Mouse (Mus musculus) myocyte (in vitro differentiated cells): Measurements from ENCODE around the gene Apol10a. TPM values are rescaled to one million over a fixed set of nuclear protein-coding genes. Genes with fewer than 3 reads are reported as not detected.
"Not testable (repeated sequence)": the region's sequence is repeated elsewhere in the genome, so short reads cannot be mapped to it uniquely, and the experiment has no call there.

Experiments
- H3K27me3 ChIP-seq: one replicate; pipeline ENCODE4 v1.6.1; 2011; ENCODE audit not compliant: control insufficient read depth, insufficient read depth, insufficient read length
- H3K36me3 ChIP-seq: one replicate; pipeline ENCODE4 v1.6.1; 2011; ENCODE audit not compliant: control insufficient read depth, insufficient read depth
- H3K4me2 ChIP-seq: one replicate; pipeline ENCODE4 v1.6.1; 2011; ENCODE audit warnings: low read depth, control low read depth
- H3K4me3 ChIP-seq: one replicate; pipeline ENCODE4 v1.5.1; 2011; ENCODE audit warnings: mild to moderate bottlenecking, control low read depth, moderate library complexity
- H3K79me2 ChIP-seq: one replicate; pipeline ENCODE4 v1.6.1; 2011; ENCODE audit not compliant: control insufficient read depth, insufficient read depth
- H3ac ChIP-seq: one replicate; pipeline ENCODE4 v1.6.1; 2011; ENCODE audit not compliant: control insufficient read depth, insufficient read length
- CEBPB ChIP-seq: IDR thresholded peaks from 2 replicates; pipeline ENCODE4 v1.6.1; 2011; ENCODE audit warnings: mild to moderate bottlenecking, moderate library complexity; ENCODE audit not compliant: poor library complexity, insufficient read depth, severe bottlenecking
- E2F4 ChIP-seq: IDR thresholded peaks from one replicate; pipeline ENCODE4 v1.6.1; 2011; ENCODE audit warnings: mild to moderate bottlenecking, control low read depth, moderate library complexity; ENCODE audit not compliant: insufficient read depth
- MYOG ChIP-seq, 3 experiments: IDR thresholded peaks; one replicate each; pipeline ENCODE4 v1.6.1; 2011; ENCODE audit warnings: control low read depth in 2 of 3, low read depth in 2 of 3, mild to moderate bottlenecking in 2 of 3; ENCODE audit not compliant: insufficient read length in 2 of 3, control insufficient read depth in 1 of 3, insufficient read depth in 1 of 3
- POLR2A ChIP-seq: IDR thresholded peaks from one replicate; pipeline ENCODE4 v1.6.1; 2011; ENCODE audit warnings: low read depth, mild to moderate bottlenecking, control low read depth, moderate library complexity; ENCODE audit not compliant: insufficient read length
- REST ChIP-seq: IDR thresholded peaks from one replicate; pipeline ENCODE4 v1.6.1; 2011; ENCODE audit warnings: mild to moderate bottlenecking, control low read depth, moderate library complexity; ENCODE audit not compliant: insufficient read depth, insufficient read length
- TCF3 ChIP-seq: IDR thresholded peaks from one replicate; pipeline ENCODE4 v1.6.1; 2011; ENCODE audit warnings: low read depth, control low read depth; ENCODE audit not compliant: insufficient read length
- USF1 ChIP-seq: IDR thresholded peaks from one replicate; pipeline ENCODE4 v1.6.1; 2011; ENCODE audit warnings: low read depth, mild to moderate bottlenecking, control low read depth, moderate library complexity
- polyA plus RNA-seq: library from polyadenylated mRNA; unstranded; fragments of >200 nt; fragmentation: generic; extraction: Trizol; gene quantifications from one replicate; pipeline ENCODE4 v1.2.1, GENCODE M21; 2012; ENCODE audit warnings: missing spikeins

The Apol10a gene
- polyA plus RNA-seq, 1 experiment = not detected

DNA sequence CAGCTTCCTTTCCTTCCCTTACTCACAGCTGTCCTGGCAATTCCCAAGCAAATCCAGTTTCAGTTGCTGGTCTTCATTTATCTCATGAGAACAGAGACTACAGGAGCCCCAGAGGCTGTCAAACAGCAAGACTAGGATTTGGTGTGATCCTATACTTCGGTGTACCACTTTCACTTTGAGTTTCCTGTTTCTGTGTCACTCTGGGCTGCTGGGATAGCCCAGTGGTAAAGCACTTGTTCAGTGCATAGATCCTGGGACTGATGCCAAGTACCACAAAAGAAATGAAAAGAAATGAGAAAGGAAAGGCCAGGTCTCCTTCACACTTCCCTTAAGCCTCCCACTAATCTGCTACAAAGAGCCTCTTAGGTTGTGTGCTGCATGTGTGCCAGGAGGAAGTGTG is 17.8 kb downstream of the Apol10a start:
- H3K36me3 ChIP-seq, H3ac ChIP-seq, H3K27me3 ChIP-seq, H3K79me2 ChIP-seq, H3K4me2 ChIP-seq, H3K4me3 ChIP-seq: not testable (repeated sequence)

- H3K27me3 ChIP-seq, H3K79me2 ChIP-seq, H3K4me2 ChIP-seq, H3K4me3 ChIP-seq, H3ac ChIP-seq, H3K36me3 ChIP-seq: not testable (repeated sequence)
Observed at GRCm38 (mm10) chr15:77507966-77508365, 31.1 kb downstream of the Apol10a start, which contains the start of gene Apol11a. TSS of gene Apol11a (plus strand) at chr15:77508271.

- H3K4me3 ChIP-seq, H3K79me2 ChIP-seq, H3K27me3 ChIP-seq, H3K4me2 ChIP-seq, H3K36me3 ChIP-seq, H3ac ChIP-seq: not testable (repeated sequence)
Observed at GRCm38 (mm10) chr15:77520596-77520995, 43.7 kb downstream of the Apol10a start.

DNA sequence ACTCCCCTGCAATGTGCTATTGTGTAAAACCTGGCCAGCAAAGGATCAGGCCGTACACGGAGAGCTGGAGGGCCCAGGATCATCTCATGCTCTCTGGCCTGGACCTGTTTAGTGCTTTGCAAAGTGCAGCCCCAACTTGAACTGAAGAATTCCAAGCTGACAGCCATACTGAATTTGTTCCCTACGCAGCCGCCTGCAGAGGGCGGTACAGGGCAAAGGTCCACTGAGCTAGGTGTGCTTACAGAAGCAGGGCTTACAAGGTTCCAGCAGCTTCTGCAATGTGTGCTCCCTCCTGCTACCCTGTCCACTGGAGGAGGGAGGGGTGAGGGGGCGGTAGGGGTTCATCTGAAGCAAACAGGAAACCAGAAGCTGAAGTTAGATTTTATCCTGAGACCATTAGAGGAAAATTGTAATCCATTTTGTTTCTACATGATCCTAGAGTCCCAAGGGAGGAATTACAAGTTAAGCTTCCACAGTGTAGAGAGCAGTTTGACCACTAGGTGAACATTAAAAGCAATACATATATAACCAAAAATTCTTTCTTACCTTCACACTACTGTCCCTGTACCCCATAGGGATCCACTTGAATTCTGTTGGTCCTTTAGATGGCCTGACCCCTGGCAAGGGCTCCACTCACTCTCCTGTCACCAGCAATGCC is 46.5 kb downstream of the Apol10a start:
- H3K36me3 ChIP-seq, H3K4me2 ChIP-seq: not testable (repeated sequence)

DNA sequence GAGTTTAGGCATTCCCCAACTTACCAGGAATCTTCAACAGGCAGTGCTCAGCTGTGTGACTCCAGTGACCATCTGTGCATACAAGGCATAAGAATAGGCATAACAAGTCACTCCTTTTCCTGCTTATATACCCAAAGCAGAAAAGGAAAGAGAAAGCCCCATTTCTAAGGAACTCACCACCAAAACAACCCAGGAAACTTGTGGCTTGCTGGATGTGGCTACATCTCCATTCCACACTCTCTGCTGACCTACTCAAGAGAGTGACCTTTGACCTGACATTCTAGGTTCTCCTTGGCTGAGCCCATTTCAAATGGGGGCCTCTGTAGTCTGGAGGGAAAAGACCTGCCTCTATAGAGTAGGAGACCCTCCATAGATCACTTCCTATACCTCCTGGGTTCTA is 56.4 kb downstream of the Apol10a start, which contains the start of gene Apol7c:
Gene Apol7c (minus strand): TSS at position 101 of the 400 bp plus-strand sequence.
- Histone ChIP-seq H3K79me2 (no peaks in the 10 kb centered on the region), H3K27me3 (peaks cover 13% of the 10 kb centered on the region), H3K36me3 (no peaks in the 10 kb centered on the region), H3K4me2 (no peak within 1 kb of the TSS), H3K4me3 (no peak within 1 kb of the TSS), H3ac (no peak within 1 kb of the TSS)
- TF ChIP-seq CEBPB (no peak), POLR2A (no peak), MYOG (IDR thresholded peaks at IDR 0.05; ENCODE audit: control insufficient read depth in 1 of 3, insufficient read depth in 1 of 3, insufficient read length in 2 of 3, low read depth in 2 of 3) (no peak), TCF3 (no peak), E2F4 (no peak), REST (no peak), USF1 (no peak)

More for the DNA sequence above, 46.5 kb downstream of the Apol10a start:
- H3K4me3 ChIP-seq, H3K79me2 ChIP-seq, H3ac ChIP-seq, H3K27me3 ChIP-seq: not testable (repeated sequence)

GRCm38 (mm10) chr15:77539221-77539620 is 62.4 kb downstream of the Apol10a start:
- H3ac ChIP-seq, H3K79me2 ChIP-seq, H3K4me3 ChIP-seq, H3K36me3 ChIP-seq, H3K4me2 ChIP-seq, H3K27me3 ChIP-seq: not testable (repeated sequence)

Other genes starting within 250 kb of the Apol10a start
- gene Rbfox2, start 170.0 kb upstream of the Apol10a start, polyA plus RNA-seq = 136 TPM
- gene Apol7a, start 77.9 kb upstream of the Apol10a start, polyA plus RNA-seq = 0.18 TPM
- 16.3 TPM for gene Apol9a, start 65.9 kb upstream of the Apol10a start, polyA plus RNA-seq
- not detected for gene Apol7b, start 29.6 kb upstream of the Apol10a start, polyA plus RNA-seq
- gene Apol11a, start 31.2 kb downstream of the Apol10a start, polyA plus RNA-seq = 0.07 TPM
- gene Apol7c, start 56.3 kb downstream of the Apol10a start, polyA plus RNA-seq = not detected
- not detected for gene 1700025B11Rik, start 84.8 kb downstream of the Apol10a start, polyA plus RNA-seq
- gene Apol10b, start 119.1 kb downstream of the Apol10a start, polyA plus RNA-seq = 1.6 TPM
- gene Gm36245, start 122.2 kb downstream of the Apol10a start, polyA plus RNA-seq = not detected
- 0.02 TPM for gene Apol11b, start 166.2 kb downstream of the Apol10a start, polyA plus RNA-seq
- not detected for gene Apol7e, start 221.8 kb downstream of the Apol10a start, polyA plus RNA-seq